In the genomic region with DNA sequence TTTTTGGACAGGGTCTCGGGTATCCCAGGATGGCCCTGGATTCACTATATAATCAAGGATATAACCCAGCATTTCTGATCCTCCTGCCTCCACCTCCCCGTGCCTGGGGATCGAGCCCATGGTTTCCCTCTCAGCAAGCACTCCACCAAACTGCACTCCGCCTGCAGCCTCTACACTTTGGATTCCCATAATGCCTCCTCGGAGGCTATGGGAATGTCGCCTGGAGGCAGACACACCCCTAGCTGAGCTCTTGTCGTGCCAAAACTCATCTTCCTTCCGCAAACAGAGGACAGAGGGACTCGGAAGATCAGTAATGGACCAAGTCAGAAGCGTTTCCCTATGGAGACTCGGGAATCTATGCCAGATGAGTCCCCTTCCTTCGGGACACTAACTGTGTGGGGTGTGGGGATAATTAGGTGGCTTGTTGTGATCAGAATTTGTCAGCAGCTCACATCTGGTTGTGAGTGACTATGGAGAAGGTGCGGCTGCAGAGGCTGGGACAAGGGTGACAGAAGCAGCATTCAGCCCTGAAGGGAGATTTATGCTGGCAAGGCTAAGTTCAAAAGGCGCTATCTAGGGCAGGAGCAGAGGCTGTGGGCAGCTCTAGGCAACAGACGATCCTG, we compare ENCODE assay signal across 37 mouse cellular contexts. TPM values are rescaled to one million over a fixed set of nuclear protein-coding genes. Genes with fewer than 3 reads are reported as not detected.
A peak's percentile ranks its signal among the peaks of the same experiment; 100 is the strongest.
DNase-seq lines count a peak whose midpoint lies in the region; ATAC-seq and TF ChIP-seq lines count a peak whose summit lies in the region.
"Had no signal": no experiment of that assay in that cellular context is flagged by ENCODE, and none has a peak within 500 bp of the region (broad histone marks: within the 10 kb centered on the region; RNA-seq: fewer than 3 reads in every experiment).

No protein-coding gene starts in this region.

- peaks cover 2% of the 10 kb centered on the region for H3K4me1 ChIP-seq in heart, adult 2 months (ENCODE audit: control insufficient read depth, insufficient read depth, low read length)
- H3K4me1 ChIP-seq in lung, embryonic 15.5 days, result peaks cover 17% of the 10 kb centered on the region

- no peaks in the 10 kb centered on the region for H3K79me2 ChIP-seq in heart, adult 2 months (replicated peaks; ENCODE audit: control insufficient read depth, insufficient read depth, low read length)

- DNase-seq in heart, adult 11 months, result peak; percentile 77
- DNase-seq in heart, adult 2 months, result no peak
- no peak for DNase-seq in lung, postnatal 36 days
- peak; percentile 38 for DNase-seq in testis, postnatal 10 days (ENCODE audit: low spot score)
- DNase-seq in testis, postnatal 14 days (ENCODE audit: low spot score), result no peak
- DNase-seq in urinary bladder, postnatal 36 days (ENCODE audit: low spot score in 2 of 2), result no peak
- DNase-seq: adrenal gland, postnatal 25 days; cerebellum, adult 8-10 months; cerebellum, postnatal 36 days; gastrocnemius, postnatal 25 days; heart, adult 18-20 months; heart, postnatal 4 days; kidney, adult 9 months; kidney, postnatal 14 days; layer of hippocampus, adult 9-11 months; midbrain, embryonic 14.5 days; retina, postnatal 1 day; right cerebral cortex, postnatal 14 days; thymus, adult 18-20 months; thymus, postnatal 25 days had no signal

- H3K36me3 ChIP-seq in heart, adult 2 months (ENCODE audit: control insufficient read depth, insufficient read depth, low read length), result no peaks in the 10 kb centered on the region
- peaks cover 16% of the 10 kb centered on the region for H3K36me3 ChIP-seq in lung, embryonic 15.5 days
- H3K36me3 ChIP-seq: forebrain, embryonic 15.5 days had no signal

- no peak overlapping the region for H3K4me2 ChIP-seq in lung, embryonic 15.5 days
- H3K4me2 ChIP-seq: embryonic facial prominence, embryonic 12.5 days; forebrain, embryonic 15.5 days; heart, embryonic 12.5 days; intestine, embryonic 15.5 days; liver, embryonic 11.5 days; neural tube, embryonic 12.5 days; stomach, embryonic 15.5 days had no signal

- intact Hi-C loops in heart, adult 2 months (cut with DNase I), result loop anchor here (5.0 kb wide), 1 partner anchor 59 kb away; no protein-coding TSS in a partner anchor

- no peak overlapping the region for H3K9ac ChIP-seq in heart, adult 2 months (ENCODE audit: low read depth, low read length)
- H3K9ac ChIP-seq in lung, embryonic 15.5 days, result no peak overlapping the region
- H3K9ac ChIP-seq: embryonic facial prominence, embryonic 12.5 days; forebrain, embryonic 15.5 days; heart, embryonic 12.5 days; intestine, embryonic 15.5 days; neural tube, embryonic 12.5 days; stomach, embryonic 15.5 days had no signal

- no peak for TF ChIP-seq POLR2A in heart, adult 2 months (IDR thresholded peaks at IDR 0.05; ENCODE audit: insufficient read depth, low read depth, low read length)

- no peaks in the 10 kb centered on the region for H3K9me3 ChIP-seq in lung, embryonic 15.5 days
- H3K9me3 ChIP-seq: embryonic facial prominence, embryonic 12.5 days; forebrain, embryonic 10.5 days; forebrain, embryonic 15.5 days; heart, embryonic 12.5 days; intestine, embryonic 15.5 days; neural tube, embryonic 12.5 days; stomach, embryonic 15.5 days had no signal

- ATAC-seq in lung, embryonic 15.5 days (ENCODE audit: borderline replicate concordance, extremely low read depth, low FRiP score, low TSS enrichment), result peak; percentile 17
- ATAC-seq: CD4-positive, CD25-positive, alpha-beta regulatory T cell, adult 4 months; forebrain, embryonic 15.5 days; hindbrain, postnatal 0 days; intestine, embryonic 15.5 days had no signal

- no peak overlapping the region for H3K27ac ChIP-seq in heart, adult 2 months
- H3K27ac ChIP-seq in lung, embryonic 15.5 days, result no peak overlapping the region
- H3K27ac ChIP-seq: embryonic facial prominence, embryonic 12.5 days; forebrain, embryonic 10.5 days; forebrain, embryonic 15.5 days; hindbrain, postnatal 0 days; intestine, embryonic 15.5 days; macrophage; neural tube, embryonic 12.5 days; stomach, embryonic 15.5 days had no signal

- H3K27me3 ChIP-seq in heart, adult 2 months (ENCODE audit: control insufficient read depth, insufficient read depth, low read length), result no peaks in the 10 kb centered on the region; the same call in 1 of the 2 replicates
- peaks cover 20% of the 10 kb centered on the region for H3K27me3 ChIP-seq in lung, embryonic 15.5 days
- H3K27me3 ChIP-seq: intestine, embryonic 15.5 days had no signal

- 54% methylated on average over 15 of the region's 15 CpGs for WGBS in heart, adult 2 months
- WGBS in lung, embryonic 15.5 days, result 41% methylated on average over 15 of the region's 15 CpGs

- TF ChIP-seq CTCF in heart, adult 2 months (IDR thresholded peaks at IDR 0.05), result no peak

- H3K4me3 ChIP-seq in heart, adult 2 months, result no peak overlapping the region
- H3K4me3 ChIP-seq in lung, embryonic 15.5 days, result no peak overlapping the region
- H3K4me3 ChIP-seq: embryonic facial prominence, embryonic 12.5 days; forebrain, embryonic 10.5 days; forebrain, embryonic 15.5 days; heart, embryonic 12.5 days; intestine, embryonic 15.5 days; neural tube, embryonic 12.5 days; stomach, embryonic 15.5 days had no signal

- TF ChIP-seq EP300 in heart, adult 2 months (IDR thresholded peaks at IDR 0.05; ENCODE audit: insufficient read depth, low read depth, low read length), result no peak

RNA-seq across cellular contexts. Expression of gene Gjd3, which starts 4.2 kb away (rescaled TPM):
- under 1 TPM; 0.27 to 0.31 TPM for total RNA-seq in heart, adult 2 months (2021)
- polyA plus RNA-seq in heart, adult 2 months (2012; rRNA removed), result 0.94 and 1.6 TPM in 2 replicates
- polyA plus RNA-seq in lung, embryonic 15.5 days (2015; fragmentation: Nextera tagmentation; extraction: Ambion mirVana), result 0.20 and 0.61 TPM in 2 replicates
- total RNA-seq: adrenal gland, adult 18-20 months; adrenal gland, postnatal 25 days; gastrocnemius, adult 18-20 months; gastrocnemius, postnatal 25 days; megakaryocyte-erythroid progenitor cell, adult 5-6 weeks had no signal
- polyA plus RNA-seq: CD4-positive, CD25-positive, alpha-beta regulatory T cell, adult 4 months; limb, embryonic 11.5 days; liver, embryonic 16.5 days; macrophage had no signal

RNA-seq across cellular contexts. Expression of gene Top2a, which starts 45.4 kb away (rescaled TPM):
- 1 to 10 TPM; 1.4 to 2.3 TPM for total RNA-seq in heart, adult 2 months (2021)
- polyA plus RNA-seq in heart, adult 2 months (2012; rRNA removed), result 0.27 and 0.56 TPM in 2 replicates
- 276 and 280 TPM in 2 replicates for polyA plus RNA-seq in lung, embryonic 15.5 days (2015; fragmentation: Nextera tagmentation; extraction: Ambion mirVana)

RNA-seq across cellular contexts. Expression of gene Rara, which starts 51.0 kb away (rescaled TPM):
- 10 to 100 TPM; 10.1 to 12.8 TPM for total RNA-seq in heart, adult 2 months (2021)
- polyA plus RNA-seq in heart, adult 2 months (2012; rRNA removed), result 7.1 and 10.9 TPM in 2 replicates
- 36.5 and 38.4 TPM in 2 replicates for polyA plus RNA-seq in lung, embryonic 15.5 days (2015; fragmentation: Nextera tagmentation; extraction: Ambion mirVana)

Comparison
In these comparisons a context has a peak if more than half of its experiments do, and no peak if none do; other contexts are left out.
1. DNase-seq: peak in heart, adult 11 months (single experiment) and testis, postnatal 10 days (single experiment); none in heart, adult 2 months (0 of 2), lung, postnatal 36 days (single experiment), testis, postnatal 14 days (single experiment) and urinary bladder, postnatal 36 days (0 of 2).
2. RNA of gene Top2a, which starts 45.4 kb away (polyA plus RNA-seq): 276 to 280 TPM in lung, embryonic 15.5 days; 0.27 to 0.56 TPM in heart, adult 2 months; every median in the first group is over 100 times any median in the second.